Mouse (Mus musculus): ENCODE results near the gene Selenof.

Gene Selenof

GRCm38 (mm10) chr3:144570047-144570815 lies at the start of gene Selenof, which contains the start of gene Hs2st1:
Gene Selenof (plus strand): TSS chr3:144570304.
Gene Hs2st1 (minus strand): TSS chr3:144570181.
- peak; percentile 95 for ATAC-seq (ENCODE audit: low TSS enrichment)

- no peak for ATAC-seq (ENCODE audit: low TSS enrichment)
These were observed 42.2 kb upstream of the Selenof start for GRCm38 (mm10) chr3:144527918-144528317.

- ATAC-seq (ENCODE audit: low TSS enrichment): no peak
These were observed 39.1 kb upstream of the Selenof start for GRCm38 (mm10) chr3:144531023-144531422.

- ATAC-seq (ENCODE audit: low TSS enrichment): 0 out of 2 replicates have a peak, but pooled peaks have one; percentile 29
These were observed 35.0 kb upstream of the Selenof start for GRCm38 (mm10) chr3:144535056-144535455.

GRCm38 (mm10) chr3:144537078-144537855 lies 32.8 kb upstream of the Selenof start:
- peak; percentile 83 for ATAC-seq (ENCODE audit: low TSS enrichment)

- ATAC-seq (ENCODE audit: low TSS enrichment): no peak
These were observed 31.1 kb upstream of the Selenof start for GRCm38 (mm10) chr3:144539051-144539450.

- no peak for ATAC-seq (ENCODE audit: low TSS enrichment)
These were observed 29.3 kb upstream of the Selenof start for GRCm38 (mm10) chr3:144540805-144541204.

- ATAC-seq (ENCODE audit: low TSS enrichment): peak; percentile 80
These were observed 28.1 kb upstream of the Selenof start for GRCm38 (mm10) chr3:144541906-144542438.

- no peak for ATAC-seq (ENCODE audit: low TSS enrichment)
These were observed 25.0 kb upstream of the Selenof start for GRCm38 (mm10) chr3:144545152-144545551.

- ATAC-seq (ENCODE audit: low TSS enrichment): no peak
These were observed 24.3 kb upstream of the Selenof start for GRCm38 (mm10) chr3:144545832-144546231.

GRCm38 (mm10) chr3:144546490-144546889 lies 23.6 kb upstream of the Selenof start:
- peak; percentile 38; the same call in 1 of the 2 replicates for ATAC-seq (ENCODE audit: low TSS enrichment)

GRCm38 (mm10) chr3:144548186-144548845 lies 21.8 kb upstream of the Selenof start:
- ATAC-seq (ENCODE audit: low TSS enrichment): peak; percentile 69

GRCm38 (mm10) chr3:144550036-144550435 lies 20.1 kb upstream of the Selenof start:
- no peak for ATAC-seq (ENCODE audit: low TSS enrichment)

GRCm38 (mm10) chr3:144550659-144551058 lies 19.4 kb upstream of the Selenof start:
- ATAC-seq (ENCODE audit: low TSS enrichment): no peak

- ATAC-seq (ENCODE audit: low TSS enrichment): no peak
These were observed 18.7 kb upstream of the Selenof start for GRCm38 (mm10) chr3:144551416-144551815.

- ATAC-seq (ENCODE audit: low TSS enrichment): no peak
These were observed 16.2 kb upstream of the Selenof start for GRCm38 (mm10) chr3:144553942-144554341.

- ATAC-seq (ENCODE audit: low TSS enrichment): no peak
These were observed 15.6 kb upstream of the Selenof start for GRCm38 (mm10) chr3:144554503-144554902.

- no peak for ATAC-seq (ENCODE audit: low TSS enrichment)
These were observed 15.0 kb upstream of the Selenof start for GRCm38 (mm10) chr3:144555144-144555543.

- ATAC-seq (ENCODE audit: low TSS enrichment): no peak
These were observed 13.3 kb upstream of the Selenof start for GRCm38 (mm10) chr3:144556625-144557324.

- ATAC-seq (ENCODE audit: low TSS enrichment): no peak
These were observed 11.8 kb upstream of the Selenof start for GRCm38 (mm10) chr3:144558274-144558673.

GRCm38 (mm10) chr3:144561511-144562250 lies 8.4 kb upstream of the Selenof start:
- ATAC-seq (ENCODE audit: low TSS enrichment): peak; percentile 69

Measured in frontal cortex, adult (tissue).